Mouse (Mus musculus) midbrain, embryonic 15.5 days (tissue): ENCODE measurements at regions not wholly inside any gene's neighbourhood (a gene's known extent, or its start where the extent isn't known, plus 50 kb on each side); places are given as distances from the start of the nearest gene placed in this dataset.
A peak's percentile ranks its signal among the peaks of the same experiment; 100 is the strongest.

Source experiments
- ATAC-seq: fragments of 200-750 bp; cut with Nextera tagmentation; replicated peaks from 2 replicates; pipeline ENCODE4 v1.8.0; 2017; ENCODE audit warnings: moderate TSS enrichment
- H3K27ac ChIP-seq: fragments of 300-500 bp; sonication (generic); 2 replicates; pipeline ENCODE4 v1.5.1; 2015; ENCODE audit warnings: mild to moderate bottlenecking, inconsistent platforms
- H3K27me3 ChIP-seq: fragments of 300-500 bp; sonication (generic); replicated peaks from 2 replicates; pipeline ENCODE4 v1.6.1; 2015; ENCODE audit warnings: inconsistent platforms
- H3K36me3 ChIP-seq: fragments of 300-500 bp; sonication (generic); replicated peaks from 2 replicates; pipeline ENCODE4 v1.6.1; 2015; ENCODE audit warnings: inconsistent platforms
- H3K4me1 ChIP-seq: fragments of 300-500 bp; sonication (generic); 2 replicates; pipeline ENCODE4 v1.6.1; 2015; ENCODE audit warnings: inconsistent platforms
- H3K4me2 ChIP-seq: fragments of 300-500 bp; sonication (generic); 2 replicates; pipeline ENCODE4 v1.6.1; 2015; ENCODE audit warnings: inconsistent platforms, mild to moderate bottlenecking, moderate library complexity
- H3K4me3 ChIP-seq: fragments of 300-500 bp; sonication (generic); 2 replicates; pipeline ENCODE4 v1.5.1; 2015; ENCODE audit warnings: mild to moderate bottlenecking, inconsistent platforms
- H3K9ac ChIP-seq: fragments of 300-500 bp; sonication (generic); 2 replicates; pipeline ENCODE4 v1.6.1; 2015; ENCODE audit warnings: mild to moderate bottlenecking, inconsistent platforms
- H3K9me3 ChIP-seq: fragments of 300-500 bp; sonication (generic); 2 replicates; pipeline ENCODE4 v1.6.1; 2016; ENCODE audit warnings: inconsistent platforms
- WGBS: fragments of 180-500 bp; shearing (Covaris S2); methylation state at CpG from one replicate; pipeline ENCODE4 v1.1.7; 2015; ENCODE audit warnings: mixed read lengths; 5-methylcytosine and 5-hydroxymethylcytosine counted together

DNA sequence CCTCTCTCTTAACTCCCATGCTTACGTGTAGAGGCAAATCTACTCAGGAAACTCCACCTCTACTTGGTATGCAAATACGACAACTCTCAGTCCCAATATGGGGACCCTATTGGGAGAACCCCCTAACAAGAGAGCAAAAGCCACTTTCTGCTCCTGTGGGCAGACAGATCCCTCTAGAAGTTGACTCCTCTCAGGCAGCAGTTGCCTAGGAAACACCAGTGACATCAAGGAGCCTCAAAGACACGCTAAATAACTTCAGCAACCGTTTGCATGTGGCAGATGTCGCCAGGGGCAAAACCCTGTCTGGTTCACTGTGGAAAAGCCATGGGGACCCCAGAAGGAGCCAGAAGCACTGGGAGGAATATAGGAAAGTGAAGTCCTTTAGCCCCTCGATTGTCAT is 147.5 kb downstream of the Rybp start:
- no peak overlapping the region for H3K4me2 ChIP-seq
- no peak overlapping the region for H3K4me3 ChIP-seq
- H3K27ac ChIP-seq = peak overlapping the region; percentile 17; the same call in 1 of the 2 replicates
- 34% methylated on average over 6 of the region's 6 CpGs for WGBS
- no peak overlapping the region for H3K9ac ChIP-seq
- 0 out of 2 replicates have a peak, but pooled peaks cover 3% of the 10 kb centered on the region for H3K27me3 ChIP-seq
- H3K36me3 ChIP-seq = no peaks in the 10 kb centered on the region
- ATAC-seq = peak; percentile 65
- peaks cover 30% of the 10 kb centered on the region for H3K4me1 ChIP-seq
- H3K9me3 ChIP-seq = no peaks in the 10 kb centered on the region

DNA sequence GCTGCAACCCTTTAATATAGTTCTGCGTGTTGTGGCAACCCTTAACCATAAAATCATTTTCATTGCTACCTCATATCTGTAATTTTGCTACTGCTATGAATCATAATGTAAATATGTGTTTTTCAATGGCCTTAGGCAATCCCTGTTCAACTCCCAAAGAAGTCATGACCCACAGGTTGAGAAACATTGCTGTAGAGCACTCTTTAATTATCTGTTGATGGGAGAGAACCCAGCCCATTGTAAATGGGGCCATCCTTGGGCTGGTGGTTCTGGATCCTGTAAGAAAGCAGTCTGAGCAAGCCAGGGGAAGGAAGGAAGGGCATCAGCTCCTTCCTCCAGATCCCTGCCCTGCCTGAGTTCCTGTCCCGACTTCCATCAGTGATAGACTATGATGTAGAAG is 148.6 kb downstream of the Rybp start:
- no peak for ATAC-seq
- 0 out of 2 replicates have a peak, but pooled peaks cover 3% of the 10 kb centered on the region for H3K27me3 ChIP-seq
- WGBS = 96% methylated on average over 2 of the region's 2 CpGs

DNA sequence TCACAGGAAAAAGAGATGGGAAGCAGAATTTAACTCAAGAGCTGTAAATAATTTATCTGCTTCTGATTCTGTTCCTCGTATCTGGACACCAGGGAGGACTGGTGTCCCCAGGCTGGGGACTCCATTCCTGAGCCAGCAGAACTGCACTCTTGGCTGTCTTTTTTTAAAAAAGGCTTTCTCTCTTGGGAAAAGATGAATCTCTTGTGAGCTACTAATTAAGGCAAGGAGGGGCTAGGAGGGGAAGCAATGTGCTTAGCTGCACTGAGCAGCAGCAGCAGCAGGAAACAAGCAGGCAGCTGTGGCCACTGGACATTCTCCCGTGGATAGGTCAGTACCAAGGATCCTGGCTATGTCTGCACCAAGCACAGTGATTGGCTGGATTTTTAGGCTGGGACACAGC is 152.1 kb downstream of the Rybp start:
- Histone ChIP-seq H3K4me1 (peaks cover 20% of the 10 kb centered on the region), H3K4me3 (no peak overlapping the region), H3K27me3 (0 out of 2 replicates have a peak, but pooled peaks cover 3% of the 10 kb centered on the region), H3K9ac (no peak overlapping the region), H3K36me3 (no peaks in the 10 kb centered on the region), H3K4me2 (no peak overlapping the region), H3K9me3 (no peaks in the 10 kb centered on the region), H3K27ac (no peak overlapping the region)
- no peak for ATAC-seq
- 29% methylated on average over 2 of the region's 2 CpGs for WGBS

More for the DNA sequence above, 148.6 kb downstream of the Rybp start:
- Histone ChIP-seq H3K4me1 (peaks cover 23% of the 10 kb centered on the region), H3K4me3 (no peak overlapping the region), H3K4me2 (no peak overlapping the region), H3K27ac (no peak overlapping the region), H3K9ac (no peak overlapping the region), H3K9me3 (no peaks in the 10 kb centered on the region), H3K36me3 (no peaks in the 10 kb centered on the region)

DNA sequence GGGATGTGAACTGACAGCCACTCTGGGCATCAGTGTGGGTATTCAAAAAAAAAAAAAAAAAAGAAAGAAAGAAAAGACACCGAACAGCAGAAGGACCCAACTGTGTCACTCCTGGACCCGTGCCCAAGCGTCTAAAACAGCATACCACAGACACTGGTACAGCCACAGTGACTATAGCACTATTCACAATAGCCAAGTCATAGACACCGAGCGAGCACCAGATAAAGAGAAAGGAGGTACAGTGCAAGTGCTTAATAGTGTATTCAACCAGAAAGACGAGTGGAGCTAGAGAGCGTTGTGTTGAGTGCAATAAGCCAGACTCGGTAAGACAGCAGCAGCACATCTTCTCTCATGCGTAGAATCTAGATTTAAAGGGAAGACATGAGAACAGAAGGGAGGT is 153.3 kb downstream of the Rybp start:
- H3K9me3 ChIP-seq = no peaks in the 10 kb centered on the region
- no peak overlapping the region for H3K27ac ChIP-seq
- H3K4me1 ChIP-seq = peaks cover 12% of the 10 kb centered on the region
- no peaks in the 10 kb centered on the region for H3K36me3 ChIP-seq
- no peak overlapping the region for H3K4me2 ChIP-seq
- H3K9ac ChIP-seq = no peak overlapping the region
- no peak overlapping the region for H3K4me3 ChIP-seq
- 0 out of 2 replicates have a peak, but pooled peaks cover 3% of the 10 kb centered on the region for H3K27me3 ChIP-seq
- no peak; the same call in 1 of the 2 replicates for ATAC-seq
- WGBS = 45% methylated on average over 9 of the region's 9 CpGs

DNA sequence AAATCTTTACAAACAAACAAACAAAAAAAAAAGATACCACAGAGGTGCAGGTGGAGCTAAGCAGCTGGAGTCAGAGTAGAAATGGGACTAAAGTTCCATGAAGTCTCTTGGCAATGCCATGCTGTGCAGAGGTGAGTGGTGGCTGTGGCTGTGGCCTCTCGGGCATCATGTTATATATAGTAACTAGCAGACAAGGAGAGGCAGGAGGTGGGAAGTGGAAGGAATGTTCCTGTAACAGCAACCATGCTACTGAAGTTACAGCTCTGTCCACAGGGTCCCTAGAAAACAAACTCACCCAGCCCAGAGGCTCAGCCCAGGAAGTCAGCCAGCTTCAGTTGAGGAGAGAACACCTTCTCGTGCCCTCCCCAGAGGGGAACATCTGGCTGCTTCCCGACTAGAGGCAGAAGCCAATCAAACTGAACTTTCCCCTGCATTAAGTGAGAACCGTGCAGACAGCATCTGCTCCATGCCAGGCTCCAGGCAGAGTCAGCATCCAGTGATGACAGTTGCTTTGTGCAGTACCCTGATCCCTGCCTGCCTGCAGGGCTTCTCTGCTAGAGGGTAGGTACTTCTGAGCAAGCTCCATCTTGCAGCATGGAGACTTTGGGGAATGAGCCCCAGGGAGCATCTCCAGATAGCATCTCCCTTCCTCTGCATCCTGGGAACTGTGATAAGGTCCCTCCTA is 154.2 kb downstream of the Rybp start:
- Histone ChIP-seq H3K27me3 (0 out of 2 replicates have a peak, but pooled peaks cover 3% of the 10 kb centered on the region), H3K4me1 (peaks cover 15% of the 10 kb centered on the region), H3K36me3 (no peaks in the 10 kb centered on the region), H3K27ac (no peak overlapping the region), H3K4me2 (no peak overlapping the region), H3K9me3 (no peaks in the 10 kb centered on the region), H3K9ac (no peak overlapping the region), H3K4me3 (no peak overlapping the region)
- WGBS = 37% methylated on average over 4 of the region's 4 CpGs
- no peak; the same call in 1 of the 2 replicates for ATAC-seq

DNA sequence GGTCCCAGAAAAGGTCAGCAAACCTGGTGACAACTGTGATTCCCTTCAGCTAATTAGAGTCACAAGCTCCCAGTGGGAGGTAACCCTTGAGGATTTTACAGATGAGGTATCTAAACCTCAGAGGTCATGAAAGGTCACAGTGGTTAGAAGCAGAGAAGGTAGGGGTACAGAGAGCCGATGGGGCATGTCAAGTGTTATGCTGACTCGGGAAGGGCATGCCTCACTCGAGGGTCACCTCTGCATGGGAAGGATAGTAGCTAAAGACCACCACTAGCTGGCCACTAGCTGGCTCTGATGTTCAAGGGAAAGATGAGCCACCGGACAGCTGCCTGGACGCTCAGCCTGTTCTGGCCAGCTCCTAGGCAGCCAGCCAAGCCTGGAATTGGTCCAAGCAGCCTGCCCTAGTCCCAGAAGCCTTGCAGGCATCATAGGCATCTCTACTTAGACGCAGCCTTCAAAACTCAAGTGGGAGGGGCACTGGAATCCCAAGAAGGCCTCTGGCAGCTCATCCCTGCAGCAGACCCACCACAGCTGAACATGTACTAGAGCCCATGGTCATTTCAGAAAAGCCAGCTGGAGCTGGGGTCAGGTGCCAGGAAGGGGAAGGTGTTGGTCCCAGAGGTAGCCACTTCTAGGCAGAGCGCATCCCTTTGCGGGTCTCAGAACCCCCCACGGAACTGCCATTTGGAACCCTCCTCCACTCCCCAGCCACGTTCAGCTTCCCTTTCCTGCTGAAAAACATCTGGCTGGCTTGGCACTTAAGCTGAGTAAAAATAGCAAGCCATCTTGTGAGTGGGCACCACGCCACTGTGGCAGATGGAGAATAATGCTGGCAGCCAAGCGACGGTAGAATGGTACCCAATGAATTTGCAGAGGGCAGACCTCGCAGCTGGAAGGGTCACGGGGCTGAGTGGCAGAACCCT is 159.8 kb downstream of the Rybp start:
- Histone ChIP-seq H3K4me2 (no peak overlapping the region), H3K4me3 (no peak overlapping the region), H3K9me3 (no peaks in the 10 kb centered on the region), H3K27ac (peak overlapping the region; percentile 16; the same call in 1 of the 2 replicates), H3K9ac (no peak overlapping the region), H3K27me3 (0 out of 2 replicates have a peak, but pooled peaks cover 2% of the 10 kb centered on the region), H3K36me3 (no peaks in the 10 kb centered on the region), H3K4me1 (peaks cover 14% of the 10 kb centered on the region)
- peak; percentile 72 for ATAC-seq
- WGBS = 44% methylated on average over 15 of the region's 15 CpGs

DNA sequence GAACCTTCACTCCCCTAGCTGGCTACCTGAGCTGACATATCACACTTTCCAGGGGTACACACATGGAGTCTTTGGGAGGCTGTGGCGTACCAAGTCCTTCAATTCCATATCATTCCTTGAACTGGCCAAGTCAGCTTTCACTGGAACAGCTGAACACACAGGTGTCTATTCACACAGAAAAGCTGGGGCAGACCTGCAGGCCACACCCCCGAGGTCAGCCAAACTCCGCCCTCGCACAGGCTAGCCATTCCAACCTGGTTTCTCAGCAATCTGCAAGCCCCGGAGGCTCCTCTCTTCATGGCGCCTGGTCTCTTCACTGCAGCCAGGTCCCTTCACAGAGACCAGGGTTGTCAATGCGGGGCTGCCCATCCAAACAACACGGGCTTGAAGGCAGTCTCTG is 160.5 kb downstream of the Rybp start:
- no peak for ATAC-seq
- 55% methylated on average over 8 of the region's 8 CpGs for WGBS
- H3K36me3 ChIP-seq = no peaks in the 10 kb centered on the region
- H3K9ac ChIP-seq = no peak overlapping the region
- 0 out of 2 replicates have a peak, but pooled peaks cover 2% of the 10 kb centered on the region for H3K27me3 ChIP-seq
- no peak overlapping the region for H3K27ac ChIP-seq
- no peak overlapping the region for H3K4me2 ChIP-seq
- H3K9me3 ChIP-seq = no peaks in the 10 kb centered on the region
- peaks cover 14% of the 10 kb centered on the region for H3K4me1 ChIP-seq
- H3K4me3 ChIP-seq = no peak overlapping the region

DNA sequence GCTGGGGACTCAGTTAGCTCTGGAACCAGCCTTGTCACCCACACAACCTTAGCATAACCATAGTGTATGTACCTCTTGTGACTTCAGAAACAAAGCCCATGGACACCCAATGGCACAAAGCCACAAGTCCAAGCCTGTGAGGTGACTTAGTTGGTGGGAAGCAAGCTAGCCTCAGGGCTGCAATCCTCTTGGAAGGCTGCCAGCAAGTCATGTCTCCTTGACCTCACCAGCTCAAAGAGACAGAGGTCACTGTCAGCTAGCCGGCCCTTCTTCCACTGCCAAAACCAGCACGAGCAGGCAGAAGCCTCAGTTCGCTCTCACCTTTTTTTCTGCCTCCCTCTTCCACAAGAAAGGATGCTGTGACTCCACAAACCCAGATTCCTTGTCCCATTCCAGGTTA is 161.0 kb downstream of the Rybp start:
- H3K9ac ChIP-seq = no peak overlapping the region
- H3K9me3 ChIP-seq = no peaks in the 10 kb centered on the region
- H3K27ac ChIP-seq = no peak overlapping the region
- no peaks in the 10 kb centered on the region for H3K36me3 ChIP-seq
- H3K27me3 ChIP-seq = 0 out of 2 replicates have a peak, but pooled peaks cover 2% of the 10 kb centered on the region
- no peak overlapping the region for H3K4me2 ChIP-seq
- 64% methylated on average over 3 of the region's 3 CpGs for WGBS
- no peak for ATAC-seq
- H3K4me3 ChIP-seq = no peak overlapping the region
- peaks cover 14% of the 10 kb centered on the region for H3K4me1 ChIP-seq

DNA sequence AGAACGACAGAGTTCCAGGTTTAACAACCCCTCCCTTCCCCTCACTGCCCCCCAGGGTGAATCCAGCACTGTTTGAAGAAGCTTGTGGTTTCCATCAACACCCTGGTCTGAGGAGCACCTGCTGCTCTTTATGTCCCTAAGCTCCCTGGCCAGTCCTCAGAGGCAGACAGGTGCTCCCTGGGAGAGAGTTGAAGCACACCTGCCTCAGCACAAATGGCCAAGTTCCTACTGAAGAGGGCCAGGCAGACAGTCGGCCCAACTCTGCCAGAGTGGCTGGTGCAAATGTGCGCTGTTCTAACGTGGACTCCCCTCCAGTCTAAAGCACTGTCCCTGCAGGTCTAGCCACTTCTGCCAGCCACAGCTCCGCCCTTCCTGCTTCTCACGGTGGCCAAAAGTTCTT is 166.0 kb downstream of the Rybp start:
- H3K36me3 ChIP-seq = no peaks in the 10 kb centered on the region
- peaks cover 10% of the 10 kb centered on the region for H3K4me1 ChIP-seq
- H3K27me3 ChIP-seq = no peaks in the 10 kb centered on the region
- ATAC-seq = no peak
- H3K9me3 ChIP-seq = no peaks in the 10 kb centered on the region
- no peak overlapping the region for H3K4me3 ChIP-seq
- H3K27ac ChIP-seq = no peak overlapping the region
- H3K9ac ChIP-seq = no peak overlapping the region
- H3K4me2 ChIP-seq = no peak overlapping the region
- 62% methylated on average over 6 of the region's 6 CpGs for WGBS

DNA sequence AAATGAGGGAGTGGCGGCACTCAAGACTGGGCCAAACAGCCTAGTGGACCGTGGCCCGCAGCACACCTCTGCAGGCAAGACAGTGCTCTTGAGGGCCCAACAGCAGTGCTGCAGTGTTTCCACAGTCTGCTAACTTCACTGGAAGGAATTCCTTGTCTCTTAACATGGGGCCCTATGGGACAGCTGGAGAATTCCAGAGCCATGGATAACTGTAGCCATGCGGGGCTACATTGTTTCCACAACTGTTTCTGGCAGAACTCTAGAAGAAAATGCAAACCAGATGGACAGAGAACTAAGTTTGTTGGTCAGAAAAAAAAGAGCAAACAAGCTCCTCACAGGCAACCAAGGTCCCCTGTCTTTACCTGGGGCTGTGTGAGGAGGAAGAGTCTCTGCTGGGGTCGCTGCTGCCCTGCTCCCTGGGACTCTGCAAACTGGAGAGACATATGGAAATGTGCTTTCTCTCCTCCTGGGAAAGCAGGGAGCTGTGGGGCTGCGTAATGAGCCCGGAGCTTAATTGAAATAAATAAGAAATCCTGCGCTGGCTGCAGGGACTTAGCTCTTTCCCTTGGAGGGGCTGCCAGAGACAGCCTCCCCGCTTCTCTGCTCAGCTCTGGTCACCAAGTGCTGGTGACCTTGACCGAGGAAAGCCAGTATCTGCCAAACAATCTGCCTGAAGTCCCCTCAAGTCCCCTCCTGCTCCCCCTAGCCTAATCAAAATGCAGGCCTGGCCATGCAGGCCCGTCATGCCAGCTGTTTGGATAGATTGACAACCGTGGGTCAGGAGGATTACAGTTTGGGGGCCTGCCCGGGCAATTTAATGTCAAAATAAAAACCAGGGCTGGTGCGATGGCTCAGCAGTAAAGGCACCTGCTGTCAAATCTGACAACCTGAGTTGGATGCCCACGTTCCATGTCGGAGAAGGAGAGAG is 167.0 kb downstream of the Rybp start:
- H3K27ac ChIP-seq = no peak overlapping the region
- 40% methylated on average over 16 of the region's 16 CpGs for WGBS
- ATAC-seq = peak; percentile 24; the same call in 1 of the 2 replicates
- no peaks in the 10 kb centered on the region for H3K9me3 ChIP-seq
- H3K9ac ChIP-seq = no peak overlapping the region
- no peak overlapping the region for H3K4me2 ChIP-seq
- H3K4me1 ChIP-seq = peaks cover 10% of the 10 kb centered on the region
- H3K4me3 ChIP-seq = no peak overlapping the region
- H3K36me3 ChIP-seq = no peaks in the 10 kb centered on the region
- H3K27me3 ChIP-seq = no peaks in the 10 kb centered on the region

DNA sequence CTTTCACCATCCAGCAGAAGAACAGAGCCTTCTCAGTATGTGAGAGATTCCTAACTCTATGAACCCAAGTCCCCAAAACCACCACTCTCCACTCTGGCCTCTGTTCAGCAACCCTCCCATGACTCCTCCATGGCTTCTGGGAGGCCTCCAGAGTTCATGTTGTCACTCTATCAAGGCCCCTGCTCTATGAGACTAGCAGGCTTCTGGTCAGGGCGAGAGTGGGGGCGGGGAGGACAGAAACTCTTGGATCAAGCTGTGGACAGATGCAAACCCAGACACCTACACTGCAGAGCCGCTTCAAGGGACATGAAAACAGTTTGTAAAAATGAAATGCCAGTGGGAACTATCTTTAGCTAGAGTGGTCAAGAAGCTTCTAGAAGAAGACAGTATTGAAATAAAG is 170.2 kb downstream of the Rybp start:
- Histone ChIP-seq H3K27me3 (no peaks in the 10 kb centered on the region), H3K9ac (no peak overlapping the region), H3K4me2 (no peak overlapping the region), H3K36me3 (no peaks in the 10 kb centered on the region), H3K9me3 (no peaks in the 10 kb centered on the region), H3K27ac (no peak overlapping the region), H3K4me1 (peaks cover 10% of the 10 kb centered on the region), H3K4me3 (no peak overlapping the region)
- no peak for ATAC-seq
- WGBS = 86% methylated on average over 3 of the region's 3 CpGs
